Mouse (Mus musculus): ENCODE measurements around the gene Spsb4.

Gene Spsb4

GRCm38 (mm10) chr9:96908737-96909136 lies 109.9 kb downstream of the Spsb4 start:
- in situ Hi-C loops (cut with MboI, MseI) = loop anchor here (10.0 kb wide), 1 partner anchor 856 kb away; no protein-coding TSS in a partner anchor

DNA sequence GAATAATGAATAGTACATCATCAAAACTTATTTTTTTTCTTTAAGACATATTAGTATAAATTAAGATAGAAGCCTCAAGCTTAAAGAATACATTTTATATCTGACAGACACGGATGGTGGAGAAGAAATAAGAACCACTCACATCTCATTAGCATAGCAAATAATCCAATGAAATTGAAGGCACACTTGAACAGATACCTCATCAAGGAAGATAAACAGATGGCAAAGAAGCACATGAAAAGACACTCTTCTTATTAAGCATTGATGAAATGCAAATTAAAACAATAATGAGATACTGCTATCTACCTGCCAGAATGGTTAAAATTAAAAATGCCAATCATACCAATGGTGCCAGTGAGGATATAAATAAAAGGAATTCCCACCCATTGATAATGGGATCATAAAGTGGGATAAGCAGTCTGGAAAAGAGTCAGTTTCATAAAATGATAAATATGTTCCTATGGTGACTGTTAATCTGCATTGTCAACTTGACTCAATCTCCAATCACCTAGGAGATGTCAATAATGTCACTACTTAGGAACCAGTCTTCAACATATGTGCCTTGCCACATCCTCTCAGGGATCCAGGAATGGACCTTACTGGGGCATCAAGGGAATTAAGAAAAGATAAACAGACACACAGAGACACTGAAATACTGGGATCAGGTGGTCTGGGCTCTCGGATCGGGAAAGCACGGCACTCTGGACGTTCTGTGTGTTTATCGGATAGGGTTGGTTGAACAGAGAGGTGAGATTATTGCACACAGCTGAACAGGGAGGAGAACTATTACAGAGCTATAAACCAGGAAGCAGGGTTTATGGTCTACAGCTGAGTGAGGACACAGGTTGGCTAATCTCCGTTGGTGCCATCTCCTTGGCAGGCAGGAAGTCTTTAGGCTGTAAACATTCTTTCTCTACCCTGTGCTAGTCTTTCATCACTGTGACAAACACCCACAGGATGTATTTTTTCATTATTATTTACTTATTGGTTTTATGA lies 114.0 kb downstream of the Spsb4 start:
- in situ Hi-C loops (cut with MboI, MseI) = loop anchor here (10.0 kb wide), 1 partner anchor 860 kb away; no protein-coding TSS in a partner anchor

- in situ Hi-C loops (cut with MboI, MseI) = loop anchor here (10.0 kb wide), 1 partner anchor 865 kb away; no protein-coding TSS in a partner anchor
Measured at GRCm38 (mm10) chr9:96899717-96900116, 118.9 kb downstream of the Spsb4 start.

GRCm38 (mm10) chr9:96899004-96899403 lies 119.6 kb downstream of the Spsb4 start:
- in situ Hi-C loops (cut with MboI, MseI) = no loop called here

DNA sequence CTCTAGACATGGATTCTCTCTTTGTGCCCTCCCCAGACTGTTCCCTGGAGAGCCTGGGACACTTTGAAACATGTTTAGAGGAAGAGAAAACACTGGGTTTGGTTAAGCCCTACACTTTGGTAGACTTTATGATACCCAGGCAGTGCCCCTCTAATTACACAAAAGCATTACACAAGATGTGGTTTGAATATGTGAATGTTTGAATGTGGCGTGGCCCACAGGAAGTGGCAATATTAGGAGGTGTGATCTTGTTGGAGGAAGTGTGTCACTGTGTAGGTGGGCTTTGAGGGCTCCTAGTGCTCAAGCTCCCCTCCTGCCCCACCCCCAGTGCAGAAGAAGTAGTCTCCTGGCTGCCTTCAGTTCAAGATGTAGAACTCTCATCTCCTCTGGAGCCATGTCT lies 122.0 kb downstream of the Spsb4 start:
- in situ Hi-C loops (cut with MboI, MseI) = no loop called here

GRCm38 (mm10) chr9:96893582-96893981 lies 125.1 kb downstream of the Spsb4 start:
- in situ Hi-C loops (cut with MboI, MseI) = no loop called here

Data from T-helper 1 cell (primary cell).